Mouse (Mus musculus) embryonic fibroblast, embryonic 13.5 days (primary cell): ENCODE data around the gene Ddx23.

ENCODE experiments used
- CTCF ChIP-seq: IDR thresholded peaks from 2 replicates; pipeline ENCODE4 v1.5.1; 2011; ENCODE audit warnings: mild to moderate bottlenecking, control low read depth, low read length, moderate library complexity, borderline replicate concordance; ENCODE audit not compliant: insufficient read depth
- POLR2A ChIP-seq: IDR thresholded peaks from 2 replicates; pipeline ENCODE4 v1.6.1; 2011; ENCODE audit warnings: low read depth, mild to moderate bottlenecking, control low read depth, low read length, moderate library complexity

DNA sequence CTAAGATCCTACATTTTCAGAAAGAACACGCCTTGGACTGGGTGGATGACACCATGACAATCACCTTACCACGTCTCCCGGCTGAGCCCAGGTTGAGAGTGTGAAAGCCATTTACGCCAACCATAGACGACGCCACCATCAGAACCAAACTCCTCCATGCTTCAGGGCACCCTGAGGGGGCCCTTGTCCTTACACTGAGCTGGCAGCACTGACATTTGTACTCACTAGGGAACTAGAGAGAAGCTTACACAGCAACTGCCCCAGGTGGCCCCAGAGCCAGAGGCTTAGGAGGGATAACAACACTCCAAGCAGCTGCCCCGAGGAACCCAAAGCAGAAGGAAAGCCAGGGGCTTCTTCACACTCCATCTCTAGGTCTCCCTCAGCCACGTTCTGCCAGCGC lies 56.0 kb downstream of the Ddx23 start:
- no peak for TF ChIP-seq CTCF
- no peak for TF ChIP-seq POLR2A
